Mouse (Mus musculus): ENCODE data around the gene Lyl1.

- TF ChIP-seq CTCF (IDR thresholded peaks at IDR 0.05; ENCODE audit: insufficient read depth, low read length), result no peak
- TF ChIP-seq POLR2A (IDR thresholded peaks at IDR 0.05; ENCODE audit: borderline replicate concordance, extremely low read depth, low read depth, low read length), result no peak
Measured at GRCm38 (mm10) chr8:84702963-84703465, 1.8 kb downstream of the Lyl1 start.
